Mouse (Mus musculus) lung, adult 2 months (tissue): Measurements from ENCODE around the gene Epo.

Experiments
- CTCF ChIP-seq: fragments of 200-500 bp; IDR thresholded peaks from 2 replicates; pipeline ENCODE4 v1.5.1; 2011; ENCODE audit warnings: mild to moderate bottlenecking, low read length, control low read depth; ENCODE audit not compliant: insufficient read depth
- POLR2A ChIP-seq: fragments of 200-500 bp; IDR thresholded peaks from 2 replicates; pipeline ENCODE4 v1.6.1; 2011; ENCODE audit warnings: low read depth, mild to moderate bottlenecking, control low read depth, low read length, borderline replicate concordance; ENCODE audit errors: extremely low read depth

GRCm38 (mm10) chr5:137535318-137535717 lies 2.3 kb upstream of the Epo start:
- TF ChIP-seq POLR2A (no peak), CTCF (no peak)
